In the genomic region with DNA sequence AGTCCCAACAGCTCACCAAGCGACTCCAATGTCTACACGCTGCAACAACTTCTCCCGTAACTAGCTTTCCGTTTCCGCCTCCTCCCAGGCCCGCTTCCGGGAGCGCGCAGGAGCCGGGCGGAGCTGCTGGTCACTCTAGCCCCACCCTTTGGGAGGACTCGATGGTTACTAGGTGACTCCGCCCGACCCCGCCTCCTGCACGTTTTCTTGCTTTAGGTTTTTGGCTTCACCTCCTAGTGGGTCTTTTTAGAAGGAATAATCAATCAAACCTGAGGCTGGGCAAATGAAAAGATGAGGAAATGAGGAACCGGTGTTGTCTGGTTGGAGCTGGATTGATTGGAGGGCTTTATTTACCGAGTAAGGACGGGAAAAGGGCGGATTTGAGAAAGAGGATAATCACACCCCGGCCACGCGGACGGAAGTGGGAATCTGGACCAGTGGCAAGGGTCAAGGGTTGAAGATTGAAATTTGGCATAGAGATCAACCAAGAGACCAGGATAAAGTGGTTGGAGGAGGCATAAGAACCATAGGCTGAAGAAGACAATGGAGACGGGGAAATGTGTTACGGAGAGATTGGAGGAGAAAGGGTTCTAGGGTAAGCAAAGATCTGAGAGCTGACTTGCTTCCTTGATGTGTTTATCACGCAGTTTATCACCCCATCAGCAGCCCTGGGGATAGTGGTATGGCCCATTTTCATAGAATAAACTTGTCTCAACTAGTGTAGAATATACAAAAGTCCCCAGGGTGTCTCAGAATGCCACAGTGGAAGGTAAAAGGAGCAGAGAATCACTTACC, we compare ENCODE assay signal across 8 mouse cellular contexts. TPM values are rescaled to one million over a fixed set of nuclear protein-coding genes. Genes with fewer than 3 reads are reported as not detected.
DNase-seq lines count a peak whose midpoint lies in the region; ATAC-seq and TF ChIP-seq lines count a peak whose summit lies in the region.

Gene Eif6 (minus strand): TSS at position 296 of the 795 bp plus-strand sequence.

- peak; percentile 88 for DNase-seq in ES-CJ7 (ENCODE audit: low read depth, low spot score)
- peak; percentile 81 for DNase-seq in c-Kit-positive CD71-positive TER-119-positive erythroid progenitor cells, embryonic 14.5 days (ENCODE audit: low spot score)
- DNase-seq in heart, postnatal 0 days (ENCODE audit: low spot score): peak; percentile 97
- DNase-seq in kidney, postnatal 36 days: peak; percentile 93 to 94
- DNase-seq in neural tube, embryonic 11.5 days (ENCODE audit: low spot score): peak; percentile 92
- peak; percentile 96 for DNase-seq in stomach, postnatal 0 days (ENCODE audit: low spot score)

- peak within 1 kb of the TSS; percentile 91 for H3K4me3 ChIP-seq in forebrain, embryonic 13.5 days
- H3K4me3 ChIP-seq in heart, postnatal 0 days (ENCODE audit: low read depth, low read length): peak within 1 kb of the TSS; percentile 75
- H3K4me3 ChIP-seq in liver, embryonic 15.5 days (replicated peaks): peak within 1 kb of the TSS; percentile 85
- H3K4me3 ChIP-seq in neural tube, embryonic 11.5 days (ENCODE audit: low read depth, low read length): peak within 1 kb of the TSS; percentile 81
- H3K4me3 ChIP-seq in stomach, postnatal 0 days (ENCODE audit: low read depth, low read length): peak within 1 kb of the TSS; percentile 64

- 3% methylated on average over 27 of the region's 27 CpGs for WGBS in forebrain, embryonic 13.5 days
- WGBS in heart, postnatal 0 days: 3% methylated on average over 27 of the region's 27 CpGs
- 2% methylated on average over 27 of the region's 27 CpGs for WGBS in liver, embryonic 15.5 days (ENCODE audit: insufficient replicate concordance)
- 4% methylated on average over 27 of the region's 27 CpGs for WGBS in neural tube, embryonic 11.5 days
- WGBS in stomach, postnatal 0 days: 2% methylated on average over 27 of the region's 27 CpGs

- no peak for TF ChIP-seq EP300 in heart, postnatal 0 days (IDR thresholded peaks at IDR 0.05; ENCODE audit: low read depth)
- TF ChIP-seq EP300 in stomach, postnatal 0 days (optimal IDR thresholded peaks at IDR 0.05): no peak

- no peaks in the 10 kb centered on the region for H3K9me3 ChIP-seq in forebrain, embryonic 13.5 days (replicated peaks)
- H3K9me3 ChIP-seq in heart, postnatal 0 days (replicated peaks; ENCODE audit: control insufficient read depth, low read length): no peaks in the 10 kb centered on the region
- no peaks in the 10 kb centered on the region for H3K9me3 ChIP-seq in liver, embryonic 15.5 days (replicated peaks)
- no peaks in the 10 kb centered on the region for H3K9me3 ChIP-seq in neural tube, embryonic 11.5 days (ENCODE audit: control insufficient read depth, low read length)
- H3K9me3 ChIP-seq in stomach, postnatal 0 days (ENCODE audit: control insufficient read depth, low read length): no peaks in the 10 kb centered on the region

- 0 out of 2 replicates have a peak, but pooled peaks have one; percentile 7 for TF ChIP-seq CTCF in heart, postnatal 0 days (IDR thresholded peaks at IDR 0.05; ENCODE audit: low read depth)
- TF ChIP-seq CTCF in stomach, postnatal 0 days (IDR thresholded peaks at IDR 0.05; ENCODE audit: low read depth): no peak

- no peaks in the 10 kb centered on the region for H3K27me3 ChIP-seq in forebrain, embryonic 13.5 days
- no peaks in the 10 kb centered on the region for H3K27me3 ChIP-seq in heart, postnatal 0 days (ENCODE audit: control insufficient read depth, insufficient read depth, low read length)
- no peaks in the 10 kb centered on the region for H3K27me3 ChIP-seq in liver, embryonic 15.5 days
- no peaks in the 10 kb centered on the region for H3K27me3 ChIP-seq in neural tube, embryonic 11.5 days (ENCODE audit: control insufficient read depth, insufficient read depth, low read length)
- H3K27me3 ChIP-seq in stomach, postnatal 0 days (ENCODE audit: control insufficient read depth, insufficient read depth, low read length): no peaks in the 10 kb centered on the region

- H3K4me1 ChIP-seq in forebrain, embryonic 13.5 days: peaks cover 22% of the 10 kb centered on the region
- H3K4me1 ChIP-seq in heart, postnatal 0 days (ENCODE audit: control insufficient read depth, insufficient read depth): peaks cover 12% of the 10 kb centered on the region; the same call in 1 of the 2 replicates
- H3K4me1 ChIP-seq in liver, embryonic 15.5 days (replicated peaks): peaks cover 31% of the 10 kb centered on the region
- peaks cover 10% of the 10 kb centered on the region; the same call in 1 of the 2 replicates for H3K4me1 ChIP-seq in neural tube, embryonic 11.5 days (ENCODE audit: control insufficient read depth, insufficient read depth, low read length)
- H3K4me1 ChIP-seq in stomach, postnatal 0 days (replicated peaks; ENCODE audit: control insufficient read depth, insufficient read depth): no peaks in the 10 kb centered on the region

- peak within 1 kb of the TSS; percentile 82 for H3K9ac ChIP-seq in forebrain, embryonic 13.5 days
- peak within 1 kb of the TSS; percentile 70 for H3K9ac ChIP-seq in heart, postnatal 0 days (replicated peaks; ENCODE audit: low read depth, low read length)
- peak within 1 kb of the TSS; percentile 80 for H3K9ac ChIP-seq in liver, embryonic 15.5 days
- peak within 1 kb of the TSS; percentile 77 for H3K9ac ChIP-seq in neural tube, embryonic 11.5 days (ENCODE audit: low read length)
- H3K9ac ChIP-seq in stomach, postnatal 0 days (ENCODE audit: low read length): peak within 1 kb of the TSS; percentile 92

- H3K36me3 ChIP-seq in forebrain, embryonic 13.5 days (ENCODE audit: poor library complexity, severe bottlenecking): peaks cover 23% of the 10 kb centered on the region
- peaks cover 23% of the 10 kb centered on the region for H3K36me3 ChIP-seq in heart, postnatal 0 days (replicated peaks; ENCODE audit: control insufficient read depth, insufficient read depth, low read length)
- peaks cover 22% of the 10 kb centered on the region for H3K36me3 ChIP-seq in liver, embryonic 15.5 days (replicated peaks)
- no peaks in the 10 kb centered on the region for H3K36me3 ChIP-seq in neural tube, embryonic 11.5 days (ENCODE audit: control insufficient read depth, insufficient read depth, low read length)
- H3K36me3 ChIP-seq in stomach, postnatal 0 days (ENCODE audit: control insufficient read depth, insufficient read depth, low read length): peaks cover 5% of the 10 kb centered on the region

- peak within 1 kb of the TSS; percentile 95 for H3K4me2 ChIP-seq in forebrain, embryonic 13.5 days
- H3K4me2 ChIP-seq in heart, postnatal 0 days (ENCODE audit: low read depth, low read length): peak within 1 kb of the TSS; percentile 91
- H3K4me2 ChIP-seq in liver, embryonic 15.5 days: peak within 1 kb of the TSS; percentile 85
- H3K4me2 ChIP-seq in neural tube, embryonic 11.5 days (ENCODE audit: low read depth): peak within 1 kb of the TSS; percentile 62
- H3K4me2 ChIP-seq in stomach, postnatal 0 days (replicated peaks; ENCODE audit: low read depth): peak within 1 kb of the TSS; percentile 69

- peak within 1 kb of the TSS; percentile 46 for H3K27ac ChIP-seq in forebrain, embryonic 13.5 days
- peak within 1 kb of the TSS; percentile 85 for H3K27ac ChIP-seq in heart, postnatal 0 days (ENCODE audit: low read depth)
- H3K27ac ChIP-seq in liver, embryonic 15.5 days (replicated peaks): peak within 1 kb of the TSS; percentile 91
- no peak within 1 kb of the TSS for H3K27ac ChIP-seq in neural tube, embryonic 11.5 days (ENCODE audit: low read depth, low read length)
- peak within 1 kb of the TSS; percentile 93 for H3K27ac ChIP-seq in stomach, postnatal 0 days (replicated peaks)

- peak; percentile 94 for ATAC-seq in forebrain, embryonic 13.5 days
- ATAC-seq in heart, postnatal 0 days (ENCODE audit: insufficient read depth, low read depth): peak; percentile 96
- peak; percentile 91 for ATAC-seq in liver, embryonic 15.5 days (ENCODE audit: insufficient read depth)
- peak; percentile 91 for ATAC-seq in neural tube, embryonic 11.5 days (ENCODE audit: insufficient read depth, low FRiP score, low TSS enrichment)
- peak; percentile 94 for ATAC-seq in stomach, postnatal 0 days (ENCODE audit: low FRiP score, low TSS enrichment)

RNA-seq across cellular contexts. Expression of gene Eif6, which starts in this region (rescaled TPM):
- 164 and 171 TPM in 2 replicates for polyA plus RNA-seq in forebrain, embryonic 13.5 days (2015; fragmentation: Nextera tagmentation; extraction: Ambion mirVana)
- total RNA-seq in heart, postnatal 0 days (2014; rRNA removed; ENCODE audit: low replicate concordance): 96.9 and 101 TPM in 2 replicates
- polyA plus RNA-seq in heart, postnatal 0 days (2015; fragmentation: Nextera tagmentation; extraction: Ambion mirVana): 96.6 and 102 TPM in 2 replicates
- polyA plus RNA-seq in liver, embryonic 15.5 days (2015; fragmentation: Nextera tagmentation; extraction: Ambion mirVana): 131 and 135 TPM in 2 replicates
- 199 TPM in 2 replicates for polyA plus RNA-seq in neural tube, embryonic 11.5 days (2014; fragmentation: Nextera tagmentation; extraction: Ambion mirVana)
- 310 and 318 TPM in 2 replicates for polyA plus RNA-seq in stomach, postnatal 0 days (2015; fragmentation: Nextera tagmentation; extraction: Ambion mirVana)
